Mouse (Mus musculus): ENCODE measurements around the gene Cyfip2. TPM values are rescaled to one million over a fixed set of nuclear protein-coding genes. Genes with fewer than 3 reads are reported as not detected.

Gene Cyfip2
- polyA plus RNA-seq, 1 experiment from 2014 or later, result 7.8 TPM

DNA sequence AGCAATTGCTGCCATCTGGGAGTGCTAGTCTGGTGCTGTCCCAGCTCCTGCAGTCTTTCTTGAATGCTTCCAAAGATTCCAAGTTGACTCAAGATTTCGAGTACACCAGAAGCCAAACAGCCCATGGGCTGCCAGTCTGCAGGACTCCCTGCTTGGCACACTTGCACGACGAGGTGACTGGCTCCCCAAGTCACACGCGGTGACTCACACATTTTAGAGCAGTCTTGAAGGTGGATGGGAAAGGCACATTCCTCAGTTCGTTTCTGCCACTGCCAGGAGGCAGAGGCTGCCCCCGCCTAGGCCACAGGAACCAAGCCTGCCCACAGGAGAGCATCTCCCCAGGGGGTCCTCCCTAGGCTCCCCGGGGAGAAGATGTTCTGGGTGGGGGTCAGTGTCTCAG is 66.7 kb downstream of the Cyfip2 start:
- Histone ChIP-seq H3K4me2 (no peak overlapping the region), H3K36me3 (no peaks in the 10 kb centered on the region), H3K9me3 (no peaks in the 10 kb centered on the region), H3K27ac (0 out of 2 replicates have a peak overlapping the region, but pooled peaks have one; percentile 11), H3K9ac (no peak overlapping the region), H3K4me3 (no peak overlapping the region), H3K4me1 (peaks cover 7% of the 10 kb centered on the region; the same call in 1 of the 2 replicates), H3K27me3 (no peaks in the 10 kb centered on the region)
- WGBS, result 46% methylated on average over 8 of the region's 8 CpGs
- ATAC-seq (ENCODE audit: borderline replicate concordance, extremely low read depth, low FRiP score, low TSS enrichment), result peak; percentile 55; the same call in 1 of the 2 replicates

DNA sequence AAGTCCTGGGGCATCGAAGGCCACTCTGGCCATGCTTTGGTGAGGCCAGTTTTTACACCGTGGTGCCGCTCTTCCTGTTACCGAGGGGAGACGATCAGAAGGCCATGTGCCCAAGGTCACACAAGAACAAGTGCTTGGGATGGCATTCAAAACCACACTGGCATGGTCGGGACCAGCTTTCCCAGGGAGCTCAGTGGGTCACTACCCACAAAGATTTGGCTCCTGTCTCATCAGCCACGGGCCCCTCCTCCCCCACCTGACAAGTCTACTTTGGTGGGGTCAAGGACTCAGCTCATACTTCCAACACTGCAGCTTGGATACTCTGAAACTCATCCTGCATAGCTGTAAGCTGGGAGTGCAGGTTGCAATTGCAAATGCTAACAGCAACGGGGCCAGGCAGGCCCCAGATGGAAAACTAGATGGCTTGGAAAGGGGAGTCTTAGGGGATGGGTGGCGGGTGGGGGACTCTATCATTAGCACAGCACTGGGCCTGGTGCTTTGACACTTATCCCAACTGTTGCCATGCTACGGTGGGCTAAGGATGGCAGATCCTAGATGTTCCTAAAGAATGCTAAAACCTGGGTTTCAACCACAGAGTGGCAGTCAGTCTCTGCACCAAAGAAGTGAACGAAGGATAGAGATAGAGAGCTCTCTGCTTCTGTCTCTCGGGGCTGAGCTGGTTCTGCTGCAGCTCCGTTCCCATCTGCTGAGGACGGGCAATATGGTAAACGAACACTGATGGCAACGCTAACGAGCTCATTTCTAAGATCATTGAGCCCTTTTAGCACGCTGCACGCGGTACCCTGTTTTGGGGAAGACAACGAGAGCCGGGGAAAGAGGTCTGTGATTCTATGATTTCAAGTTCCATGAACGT is 67.7 kb downstream of the Cyfip2 start:
- H3K27ac ChIP-seq, result no peak overlapping the region

DNA sequence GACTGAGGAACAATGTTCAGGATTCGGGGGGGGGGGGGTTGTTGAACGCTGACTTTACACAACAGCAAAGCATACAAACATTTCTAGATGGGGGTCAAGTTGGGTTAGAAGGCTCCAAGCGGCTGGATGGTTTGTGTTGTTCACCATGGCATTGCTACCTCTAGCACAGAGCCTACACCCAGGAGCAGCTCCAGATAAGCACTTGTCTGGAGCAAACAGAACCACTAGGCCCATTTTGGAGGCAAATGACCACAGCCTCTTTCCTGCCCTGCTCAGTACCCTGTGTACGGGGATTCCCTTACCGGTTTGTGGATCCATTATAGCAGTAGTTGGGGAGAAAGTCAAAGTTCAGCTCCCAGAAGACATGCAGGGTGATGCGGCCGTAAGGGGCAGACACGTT is 70.7 kb downstream of the Cyfip2 start:
- no peaks in the 10 kb centered on the region for H3K9me3 ChIP-seq
- WGBS, result 88% methylated on average over 8 of the region's 8 CpGs
- no peaks in the 10 kb centered on the region for H3K36me3 ChIP-seq
- H3K27me3 ChIP-seq, result no peaks in the 10 kb centered on the region
- no peak overlapping the region for H3K4me3 ChIP-seq
- H3K27ac ChIP-seq, result no peak overlapping the region
- ATAC-seq (ENCODE audit: borderline replicate concordance, extremely low read depth, low FRiP score, low TSS enrichment), result no peak
- no peak overlapping the region for H3K4me2 ChIP-seq
- H3K4me1 ChIP-seq, result peaks cover 7% of the 10 kb centered on the region; the same call in 1 of the 2 replicates
- no peak overlapping the region for H3K9ac ChIP-seq

More for the DNA sequence above, 67.7 kb downstream of the Cyfip2 start:
- no peaks in the 10 kb centered on the region for H3K27me3 ChIP-seq
- 87% methylated on average over 23 of the region's 23 CpGs for WGBS
- ATAC-seq (ENCODE audit: borderline replicate concordance, extremely low read depth, low FRiP score, low TSS enrichment), result no peak
- H3K9ac ChIP-seq, result no peak overlapping the region
- no peaks in the 10 kb centered on the region for H3K36me3 ChIP-seq
- no peak overlapping the region for H3K4me3 ChIP-seq
- no peak overlapping the region for H3K4me2 ChIP-seq
- H3K4me1 ChIP-seq, result peaks cover 7% of the 10 kb centered on the region; the same call in 1 of the 2 replicates
- no peaks in the 10 kb centered on the region for H3K9me3 ChIP-seq

DNA sequence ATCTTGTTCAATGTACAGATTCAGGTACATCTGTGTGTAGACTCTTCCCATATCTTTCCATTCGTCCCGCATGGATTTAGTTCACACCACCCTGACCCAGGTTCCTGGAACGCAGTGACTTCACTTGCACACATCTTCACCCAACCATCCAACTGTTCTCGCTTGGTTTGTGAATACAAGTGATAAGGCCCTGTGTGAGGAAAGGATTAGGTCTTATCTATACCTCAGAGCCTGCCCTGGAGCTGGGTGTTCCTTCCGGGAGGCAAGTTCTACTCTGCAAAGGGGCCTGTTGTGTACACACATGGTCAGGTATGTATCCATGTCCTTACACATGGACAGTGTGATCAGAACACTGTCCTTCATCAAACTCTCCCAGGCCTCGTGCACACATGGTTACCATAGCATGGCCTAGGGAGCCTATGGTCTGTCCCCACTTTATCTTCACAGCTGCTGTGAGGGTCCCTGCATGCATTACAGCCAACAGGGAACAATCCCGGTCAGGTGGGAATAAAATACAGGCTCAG is 71.4 kb downstream of the Cyfip2 start:
- Histone ChIP-seq H3K9ac (no peak overlapping the region), H3K4me3 (no peak overlapping the region), H3K4me2 (no peak overlapping the region), H3K4me1 (peaks cover 6% of the 10 kb centered on the region; the same call in 1 of the 2 replicates), H3K36me3 (no peaks in the 10 kb centered on the region), H3K27me3 (no peaks in the 10 kb centered on the region), H3K27ac (no peak overlapping the region), H3K9me3 (no peaks in the 10 kb centered on the region)
- WGBS, result 85% methylated on average over 7 of the region's 7 CpGs
- no peak for ATAC-seq (ENCODE audit: borderline replicate concordance, extremely low read depth, low FRiP score, low TSS enrichment)

DNA sequence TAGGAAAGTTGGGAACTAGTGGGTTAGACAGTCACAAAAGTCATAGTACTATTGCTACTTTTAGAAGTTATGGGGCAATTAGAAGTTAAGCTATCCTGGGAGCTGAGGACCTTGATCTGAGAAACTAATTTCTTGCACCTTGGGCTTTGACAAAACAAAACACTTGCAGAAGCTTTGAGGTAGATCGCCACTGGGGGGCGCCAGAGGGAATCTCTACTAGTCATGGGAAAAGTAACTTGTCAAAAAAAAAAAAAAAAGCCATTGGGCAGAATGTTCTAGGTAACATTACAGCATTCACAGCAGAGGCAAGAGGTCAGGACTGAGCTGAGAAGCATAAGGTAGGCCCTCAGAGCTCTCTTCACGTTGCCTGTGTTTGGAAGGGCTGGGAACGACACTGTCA is 75.7 kb downstream of the Cyfip2 start:
- ATAC-seq (ENCODE audit: borderline replicate concordance, extremely low read depth, low FRiP score, low TSS enrichment), result no peak
- H3K27me3 ChIP-seq, result no peaks in the 10 kb centered on the region
- no peaks in the 10 kb centered on the region for H3K36me3 ChIP-seq

DNA sequence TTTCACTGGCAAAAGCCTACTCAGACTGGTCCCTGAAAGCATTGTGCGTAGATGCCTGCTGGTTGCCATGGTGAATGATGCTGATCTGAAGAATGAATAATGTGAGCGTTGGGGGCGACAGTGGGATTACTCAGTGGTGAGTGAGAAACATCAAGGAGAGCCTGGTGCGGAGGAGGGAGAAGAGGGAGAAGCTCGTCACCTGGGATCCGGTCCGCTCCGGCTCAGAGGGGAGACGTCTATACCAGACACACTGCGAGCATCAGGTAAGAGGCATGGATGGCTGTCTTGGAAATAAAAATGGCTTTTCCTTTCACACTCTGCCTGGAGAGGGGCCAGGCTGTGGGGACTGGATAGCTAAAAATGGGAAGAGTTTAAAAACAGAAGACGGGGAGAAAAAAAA is 77.3 kb downstream of the Cyfip2 start, which contains the start of gene Fndc9:
Gene Fndc9 (plus strand): TSS at position 198 of the 400 bp plus-strand sequence.
- no peak for ATAC-seq (ENCODE audit: borderline replicate concordance, extremely low read depth, low FRiP score, low TSS enrichment)
- no peaks in the 10 kb centered on the region for H3K4me1 ChIP-seq
- no peak within 1 kb of the TSS for H3K27ac ChIP-seq
- H3K9me3 ChIP-seq, result no peaks in the 10 kb centered on the region
- H3K9ac ChIP-seq, result no peak within 1 kb of the TSS
- 71% methylated on average over 11 of the region's 11 CpGs for WGBS
- H3K27me3 ChIP-seq, result no peaks in the 10 kb centered on the region
- H3K36me3 ChIP-seq, result no peaks in the 10 kb centered on the region
- no peak within 1 kb of the TSS for H3K4me3 ChIP-seq
- H3K4me2 ChIP-seq, result no peak within 1 kb of the TSS

More for the DNA sequence above, 75.7 kb downstream of the Cyfip2 start:
- Histone ChIP-seq H3K4me3 (no peak overlapping the region), H3K27ac (no peak overlapping the region), H3K9ac (no peak overlapping the region), H3K4me1 (no peaks in the 10 kb centered on the region), H3K9me3 (no peaks in the 10 kb centered on the region), H3K4me2 (no peak overlapping the region)
- 41% methylated on average over 4 of the region's 4 CpGs for WGBS

DNA sequence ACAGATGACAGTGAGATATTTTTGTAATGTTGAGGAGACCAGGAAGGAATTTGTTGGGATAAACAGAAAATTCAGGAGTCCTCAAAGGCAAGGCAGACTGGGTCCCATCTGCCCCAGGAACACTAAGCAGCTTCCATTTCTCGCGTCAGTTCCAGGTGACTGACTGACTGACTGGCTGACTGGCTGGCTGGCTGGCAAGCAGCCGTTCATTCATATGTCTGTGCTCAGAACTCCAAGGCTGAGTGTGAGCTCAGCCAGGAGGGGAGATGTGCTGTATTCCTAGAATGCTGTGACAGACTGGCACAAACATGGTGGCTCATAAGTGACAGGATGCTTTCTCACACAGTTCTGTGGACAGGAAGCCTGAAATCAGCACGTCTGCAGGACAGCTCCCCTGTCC is 78.7 kb downstream of the Cyfip2 start:
- 59% methylated on average over 4 of the region's 4 CpGs for WGBS
- Histone ChIP-seq H3K36me3 (no peaks in the 10 kb centered on the region), H3K9me3 (no peaks in the 10 kb centered on the region), H3K27me3 (no peaks in the 10 kb centered on the region), H3K9ac (no peak overlapping the region), H3K4me2 (no peak overlapping the region), H3K4me1 (no peaks in the 10 kb centered on the region), H3K4me3 (no peak overlapping the region), H3K27ac (no peak overlapping the region)
- ATAC-seq (ENCODE audit: borderline replicate concordance, extremely low read depth, low FRiP score, low TSS enrichment), result no peak

DNA sequence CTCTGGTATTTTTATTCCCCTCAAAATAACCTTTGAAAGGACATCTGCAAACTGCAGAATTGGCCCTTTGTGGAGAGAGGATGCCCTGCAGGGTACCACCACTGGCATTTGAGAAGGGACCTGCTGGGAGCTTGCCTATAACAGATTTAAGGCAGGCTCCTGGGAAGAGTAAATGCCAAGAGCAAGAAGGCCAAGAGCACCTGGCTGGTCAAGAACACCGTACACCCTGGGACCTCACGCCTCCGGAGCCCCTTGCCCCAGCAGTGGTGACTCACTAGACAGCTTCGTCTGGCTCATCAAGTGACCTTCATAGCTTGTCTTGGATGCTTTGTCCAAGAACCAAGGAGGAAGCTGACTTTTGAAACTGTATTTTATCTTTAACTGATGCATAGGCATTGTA is 79.9 kb downstream of the Cyfip2 start:
- no peak for ATAC-seq (ENCODE audit: borderline replicate concordance, extremely low read depth, low FRiP score, low TSS enrichment)
- no peaks in the 10 kb centered on the region for H3K9me3 ChIP-seq
- H3K4me2 ChIP-seq, result no peak overlapping the region
- WGBS, result 86% methylated on average over 4 of the region's 4 CpGs
- no peak overlapping the region for H3K9ac ChIP-seq
- H3K27me3 ChIP-seq, result no peaks in the 10 kb centered on the region
- no peak overlapping the region for H3K4me3 ChIP-seq
- H3K27ac ChIP-seq, result no peak overlapping the region
- no peaks in the 10 kb centered on the region for H3K36me3 ChIP-seq
- H3K4me1 ChIP-seq, result no peaks in the 10 kb centered on the region

DNA sequence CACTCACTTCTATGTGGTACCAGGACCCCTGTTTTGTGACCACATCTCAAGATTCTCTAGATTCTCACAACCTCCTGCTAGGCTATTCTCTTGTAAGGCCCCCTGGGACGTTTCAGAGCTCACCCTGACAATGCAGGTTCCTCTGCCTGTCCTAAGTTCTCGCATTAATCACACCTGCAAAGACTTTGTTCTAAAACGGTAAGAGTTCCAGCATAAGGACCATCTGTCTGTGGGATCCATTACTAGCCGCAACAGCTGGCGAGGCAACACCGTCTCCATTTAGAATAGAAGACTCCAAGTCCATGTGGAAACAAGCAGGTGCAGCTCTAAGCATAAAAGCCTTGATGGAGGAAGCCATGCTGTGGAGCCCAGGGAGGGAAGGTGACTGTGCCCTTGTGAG is 82.5 kb downstream of the Cyfip2 start:
- H3K9me3 ChIP-seq, result no peaks in the 10 kb centered on the region
- 68% methylated on average over 6 of the region's 6 CpGs for WGBS
- no peak for ATAC-seq (ENCODE audit: borderline replicate concordance, extremely low read depth, low FRiP score, low TSS enrichment)

DNA sequence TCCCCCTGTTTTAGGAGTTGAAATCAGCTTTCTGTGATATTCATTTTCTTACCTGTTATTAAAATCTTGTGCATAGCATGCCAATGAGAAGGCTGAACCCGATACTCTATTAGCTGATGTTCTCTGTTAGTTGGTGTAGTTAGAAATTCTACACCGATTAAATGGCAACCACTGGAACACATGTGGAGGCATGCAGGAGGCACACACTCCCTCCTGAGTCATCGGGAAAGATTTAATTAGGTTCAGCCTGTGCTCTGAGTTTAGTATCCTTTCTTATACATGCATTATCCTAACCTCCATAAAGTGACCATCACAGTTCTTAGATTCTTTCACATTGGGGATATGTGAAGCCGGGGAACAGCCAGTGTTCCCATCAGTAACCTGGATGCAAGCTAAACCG is 87.3 kb downstream of the Cyfip2 start:
- ATAC-seq (ENCODE audit: borderline replicate concordance, extremely low read depth, low FRiP score, low TSS enrichment), result no peak
- no peak overlapping the region for H3K4me2 ChIP-seq
- H3K9ac ChIP-seq, result no peak overlapping the region
- H3K27me3 ChIP-seq, result no peaks in the 10 kb centered on the region
- H3K27ac ChIP-seq, result no peak overlapping the region
- H3K36me3 ChIP-seq, result no peaks in the 10 kb centered on the region
- H3K9me3 ChIP-seq, result no peaks in the 10 kb centered on the region
- 90% methylated on average over 5 of the region's 5 CpGs for WGBS
- no peak overlapping the region for H3K4me3 ChIP-seq
- H3K4me1 ChIP-seq, result no peaks in the 10 kb centered on the region

More for the DNA sequence above, 82.5 kb downstream of the Cyfip2 start:
- Histone ChIP-seq H3K27ac (no peak overlapping the region), H3K9ac (no peak overlapping the region), H3K27me3 (no peaks in the 10 kb centered on the region), H3K4me3 (no peak overlapping the region), H3K4me1 (no peaks in the 10 kb centered on the region), H3K36me3 (no peaks in the 10 kb centered on the region), H3K4me2 (no peak overlapping the region)

DNA sequence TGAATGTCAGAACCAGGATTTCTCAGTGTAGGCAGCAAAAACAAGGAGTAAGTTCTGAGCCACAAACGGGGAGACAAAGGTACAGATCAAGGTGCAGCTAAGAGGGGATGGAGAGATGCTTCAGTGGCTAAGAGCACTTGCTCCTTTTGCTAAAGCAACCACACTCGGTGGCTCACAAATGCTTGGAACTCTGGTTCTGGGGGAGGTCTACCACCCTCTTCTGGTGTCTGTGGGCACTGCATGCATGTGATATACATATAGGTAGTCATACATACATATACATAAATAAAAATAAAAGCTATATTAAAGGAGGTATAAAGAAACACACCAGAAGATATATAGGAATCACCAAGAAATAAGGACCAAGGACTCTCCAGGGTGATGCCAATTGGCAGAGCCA is 89.1 kb downstream of the Cyfip2 start:
- Histone ChIP-seq H3K27ac (no peak overlapping the region), H3K9ac (no peak overlapping the region), H3K27me3 (no peaks in the 10 kb centered on the region), H3K9me3 (no peaks in the 10 kb centered on the region), H3K4me2 (no peak overlapping the region), H3K4me1 (no peaks in the 10 kb centered on the region), H3K4me3 (no peak overlapping the region), H3K36me3 (no peaks in the 10 kb centered on the region)
- whole genome bisulfite sequencing, result 74% methylated on average over 2 of the region's 2 CpGs
- no peak for ATAC-seq (ENCODE audit: borderline replicate concordance, extremely low read depth, low FRiP score, low TSS enrichment)

DNA sequence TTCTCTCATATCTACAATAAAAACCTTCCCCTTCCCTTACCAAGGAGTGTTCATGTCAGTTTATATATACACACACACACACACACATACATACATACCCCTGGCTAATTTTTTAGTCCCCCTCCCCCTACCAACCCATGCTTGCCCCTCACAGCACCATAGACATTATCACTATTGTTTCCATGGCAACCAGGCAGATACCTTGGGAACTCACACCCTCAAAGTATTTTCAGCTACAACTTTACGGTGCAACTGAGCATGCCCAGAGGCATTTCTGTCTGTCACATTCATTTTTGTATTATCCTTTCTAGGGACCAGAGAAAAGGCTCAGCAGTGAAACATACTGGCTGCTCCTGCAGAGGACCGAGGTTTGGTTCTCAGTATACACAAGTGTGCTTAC is 92.4 kb downstream of the Cyfip2 start:
- Histone ChIP-seq H3K9me3 (no peaks in the 10 kb centered on the region), H3K4me1 (peaks cover under 1% of the 10 kb centered on the region), H3K27me3 (no peaks in the 10 kb centered on the region), H3K4me3 (no peak overlapping the region), H3K27ac (no peak overlapping the region), H3K4me2 (no peak overlapping the region), H3K9ac (no peak overlapping the region), H3K36me3 (no peaks in the 10 kb centered on the region)
- WGBS, result 68% methylated on average over 2 of the region's 2 CpGs
- ATAC-seq (ENCODE audit: borderline replicate concordance, extremely low read depth, low FRiP score, low TSS enrichment), result no peak
